Mouse (Mus musculus) cerebellum, adult 18-20 months (tissue): ENCODE data around the gene Etfa.

Source experiments
- DNase-seq, 2 experiments: peaks; one replicate each; pipeline ENCODE4 v3.0.0; 2021

Gene Etfa

DNA sequence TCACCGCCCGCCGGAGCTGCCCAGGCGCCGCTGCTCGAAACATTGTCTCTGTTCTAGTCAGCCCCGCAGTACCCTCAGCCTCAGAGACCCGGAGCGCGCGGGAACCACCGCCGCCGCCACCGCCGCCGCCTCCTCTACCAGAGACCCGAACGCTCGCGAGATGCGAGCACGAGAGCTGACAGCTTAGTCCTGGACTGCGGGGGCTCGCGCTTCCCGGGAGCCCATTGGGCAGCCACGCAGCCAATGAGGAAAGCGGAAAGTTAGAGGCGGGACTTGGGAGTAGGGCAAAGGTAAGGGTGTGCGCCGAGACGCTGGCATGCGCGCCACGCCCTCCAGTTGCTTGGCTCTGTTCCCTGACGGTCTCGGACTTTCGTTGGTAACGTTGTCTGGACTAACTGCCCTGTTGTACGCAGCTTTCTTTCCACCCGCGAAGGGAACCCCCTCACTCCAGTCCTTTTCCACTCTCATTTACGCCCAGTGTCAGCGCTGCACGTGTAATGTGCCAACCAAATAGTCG lies at the start of gene Etfa:
Gene Etfa (minus strand): TSS at position 217 of the 517 bp plus-strand sequence.
- DNase-seq: peak; percentile 92 to 96

DNA sequence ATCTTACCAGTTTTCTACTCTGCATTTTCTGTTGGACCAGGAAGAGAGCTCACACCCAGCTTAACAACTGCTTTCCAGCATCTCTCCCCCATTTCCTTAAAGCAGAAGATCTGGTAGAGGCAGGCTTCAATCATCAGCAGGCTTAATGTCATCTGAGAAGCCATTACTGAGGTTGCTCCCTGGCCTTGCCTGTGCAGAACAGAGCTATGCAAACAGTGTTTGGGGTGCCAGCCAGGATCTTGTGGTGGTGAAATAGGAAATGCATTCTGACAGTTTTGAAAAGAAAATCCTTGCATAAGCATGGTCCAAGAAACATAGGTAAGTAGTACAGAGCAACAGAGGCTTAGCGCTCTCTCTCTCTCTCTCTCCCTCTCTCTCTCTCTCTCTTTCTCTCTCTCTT lies 48.9 kb upstream of the Etfa start:
- DNase-seq: no peak

DNA sequence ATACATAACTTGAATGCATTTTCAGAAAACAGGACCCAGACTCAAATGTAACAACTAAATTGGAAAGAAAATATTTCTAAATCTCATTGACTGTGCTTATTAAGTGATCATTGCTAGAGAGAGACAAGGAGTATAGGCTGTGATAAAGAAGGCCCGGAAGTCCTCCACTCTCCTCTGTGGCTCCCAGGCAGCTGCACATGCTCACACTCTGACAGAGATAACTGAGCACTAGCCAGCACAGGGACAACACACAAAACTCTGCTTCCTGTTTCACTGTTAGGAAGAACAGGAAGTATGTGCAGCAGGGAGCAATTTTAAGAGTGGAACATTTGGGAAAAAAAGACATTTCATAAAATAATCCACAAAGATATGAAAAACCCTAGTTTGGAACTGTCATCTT lies 42.9 kb upstream of the Etfa start:
- DNase-seq: no peak

GRCm38 (mm10) chr9:55549302-55549890 lies 37.4 kb upstream of the Etfa start:
- DNase-seq: no peak

DNA sequence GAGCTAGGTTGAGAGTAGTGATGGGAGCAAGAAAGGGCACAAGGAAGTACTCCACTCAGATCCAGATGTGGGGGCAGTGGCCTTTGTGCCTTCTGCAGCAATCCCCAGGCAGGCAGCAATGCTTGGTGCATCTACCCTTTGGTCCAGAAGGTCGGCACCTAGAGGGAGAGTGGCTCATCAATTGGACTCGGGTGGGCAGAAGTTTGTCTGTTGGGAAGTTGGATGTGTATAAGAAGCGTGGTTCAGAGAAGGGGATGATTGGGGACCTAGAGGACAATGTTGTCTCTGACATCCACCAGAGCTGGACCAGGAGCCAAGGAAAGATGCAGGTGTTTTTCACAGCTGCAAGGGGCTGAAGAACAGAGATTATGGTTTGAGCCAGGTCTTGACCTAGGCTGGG lies 36.8 kb upstream of the Etfa start:
- no peak for DNase-seq

DNA sequence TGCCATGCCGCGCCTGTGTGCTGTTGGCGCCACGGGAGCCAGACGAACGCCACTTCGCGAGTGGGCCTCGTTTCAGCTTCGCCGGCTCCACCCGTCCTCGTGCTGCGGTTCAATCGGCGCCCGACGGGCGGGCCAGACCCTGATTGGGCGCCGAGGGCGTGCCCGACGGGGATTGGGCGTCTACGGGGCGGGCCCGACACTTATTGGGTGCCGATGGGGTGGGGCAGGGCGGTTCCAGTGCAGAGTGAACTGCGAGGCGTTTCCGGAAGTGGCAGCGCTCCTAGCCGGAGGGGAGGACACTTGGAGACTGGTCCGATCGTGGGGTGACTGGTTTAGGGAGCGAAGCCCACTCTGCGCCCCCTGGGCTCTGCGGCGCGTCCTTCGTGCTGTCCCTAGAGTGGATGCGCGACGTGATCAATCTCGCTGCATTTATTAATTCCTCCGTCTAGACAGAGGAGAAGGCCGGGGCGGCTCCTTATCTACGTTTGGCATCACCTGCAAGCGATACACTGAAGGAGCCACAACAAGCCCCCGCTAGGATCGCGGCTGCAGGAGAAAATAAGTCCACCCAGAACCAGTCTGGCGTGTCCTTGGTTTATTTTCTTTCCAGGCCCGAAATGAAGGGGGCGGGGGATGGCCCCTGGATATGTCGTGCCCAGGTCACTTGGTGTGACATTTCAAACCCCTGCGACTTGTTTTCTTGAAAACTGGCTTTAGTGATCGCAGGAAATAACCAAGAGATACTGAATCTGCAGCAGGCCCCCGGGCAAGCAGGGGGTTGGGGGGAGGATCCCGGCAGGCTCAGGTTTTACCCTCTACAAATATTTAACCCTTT lies 34.4 kb upstream of the Etfa start:
- peak in 1 of 2 experiments; percentile 24 for DNase-seq

DNA sequence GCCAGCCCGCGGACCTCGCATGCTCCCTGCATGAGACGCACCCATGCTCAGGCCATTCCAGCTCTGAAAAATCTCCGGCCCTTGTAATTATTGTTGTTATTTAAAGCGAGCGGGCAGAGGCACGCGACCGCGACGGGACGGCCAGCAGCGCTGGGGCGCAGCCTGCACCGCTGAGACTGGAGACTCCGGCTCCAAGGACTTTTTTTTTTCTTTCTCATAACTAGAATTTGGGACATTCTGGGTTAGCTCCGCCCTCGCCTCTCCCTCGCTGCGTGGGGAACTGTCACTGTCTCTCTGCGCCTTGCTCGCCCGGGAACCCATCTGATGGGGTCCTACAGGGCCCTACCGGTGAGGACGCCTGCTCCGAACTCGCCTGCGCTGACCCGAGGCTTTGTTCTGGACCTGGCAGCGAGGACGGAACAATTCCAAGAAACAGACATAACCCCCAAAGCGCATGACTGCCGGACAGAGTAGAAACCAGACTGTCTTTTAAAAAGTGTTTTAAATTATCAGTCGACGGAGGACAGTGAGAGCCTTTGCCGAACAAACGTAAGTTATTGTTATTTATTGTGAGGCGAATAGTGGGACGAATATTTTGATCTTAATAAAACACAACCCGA lies 33.6 kb upstream of the Etfa start:
- DNase-seq: peak in 1 of 2 experiments; percentile 34

GRCm38 (mm10) chr9:55544861-55545555 lies 33.0 kb upstream of the Etfa start:
- peak in 1 of 2 experiments; percentile 41 for DNase-seq

- peak in 1 of 2 experiments; percentile 59 for DNase-seq
These were observed 31.8 kb upstream of the Etfa start for GRCm38 (mm10) chr9:55543703-55544401.

- DNase-seq: no peak
These were observed 31.3 kb upstream of the Etfa start for GRCm38 (mm10) chr9:55543336-55543702.

GRCm38 (mm10) chr9:55542366-55543325 lies 30.6 kb upstream of the Etfa start:
- peak in 1 of 2 experiments; percentile 26 for DNase-seq

GRCm38 (mm10) chr9:55541681-55542365 lies 29.8 kb upstream of the Etfa start:
- peak in 1 of 2 experiments; percentile 44 for DNase-seq

DNA sequence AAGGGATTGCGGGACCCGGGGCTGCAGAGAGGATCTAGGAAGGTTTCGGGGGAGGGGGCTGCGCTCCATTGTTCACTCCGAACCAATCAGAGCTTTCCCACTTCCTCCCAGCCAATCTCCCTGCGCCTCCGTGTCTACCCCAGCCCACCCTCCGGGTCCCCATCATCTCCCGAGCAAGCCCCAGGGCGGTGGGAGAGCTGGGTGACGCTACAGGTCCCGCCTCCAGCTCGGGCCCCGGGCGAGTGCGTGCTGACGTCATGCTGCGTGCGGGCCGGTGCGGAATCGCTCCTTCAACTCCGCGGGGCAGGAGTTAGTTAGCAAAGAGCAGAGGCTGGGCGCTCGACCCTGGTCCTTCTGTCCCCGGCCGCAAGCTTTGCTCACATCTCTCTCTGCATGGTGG lies 28.8 kb upstream of the Etfa start:
- no peak for DNase-seq

DNA sequence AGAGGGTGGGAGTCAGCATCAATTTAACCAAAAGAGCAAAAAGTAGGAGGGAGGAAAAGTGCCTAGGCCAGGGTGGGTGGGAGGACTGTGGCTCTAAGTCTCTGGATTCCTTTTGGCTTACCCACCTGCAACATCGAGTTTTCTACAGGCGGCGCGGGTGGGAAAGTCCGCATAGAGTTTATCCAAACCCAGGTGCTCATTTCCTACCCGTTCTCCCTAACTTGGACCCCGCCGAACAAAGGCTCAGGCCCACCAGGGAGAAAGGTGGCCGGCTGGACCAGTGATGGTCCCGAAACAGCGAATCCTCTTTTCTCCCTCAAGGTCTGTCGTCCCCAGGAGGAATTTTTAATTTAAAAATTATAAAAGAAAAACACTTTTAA lies 28.3 kb upstream of the Etfa start:
- DNase-seq: peak in 1 of 2 experiments; percentile 27

DNA sequence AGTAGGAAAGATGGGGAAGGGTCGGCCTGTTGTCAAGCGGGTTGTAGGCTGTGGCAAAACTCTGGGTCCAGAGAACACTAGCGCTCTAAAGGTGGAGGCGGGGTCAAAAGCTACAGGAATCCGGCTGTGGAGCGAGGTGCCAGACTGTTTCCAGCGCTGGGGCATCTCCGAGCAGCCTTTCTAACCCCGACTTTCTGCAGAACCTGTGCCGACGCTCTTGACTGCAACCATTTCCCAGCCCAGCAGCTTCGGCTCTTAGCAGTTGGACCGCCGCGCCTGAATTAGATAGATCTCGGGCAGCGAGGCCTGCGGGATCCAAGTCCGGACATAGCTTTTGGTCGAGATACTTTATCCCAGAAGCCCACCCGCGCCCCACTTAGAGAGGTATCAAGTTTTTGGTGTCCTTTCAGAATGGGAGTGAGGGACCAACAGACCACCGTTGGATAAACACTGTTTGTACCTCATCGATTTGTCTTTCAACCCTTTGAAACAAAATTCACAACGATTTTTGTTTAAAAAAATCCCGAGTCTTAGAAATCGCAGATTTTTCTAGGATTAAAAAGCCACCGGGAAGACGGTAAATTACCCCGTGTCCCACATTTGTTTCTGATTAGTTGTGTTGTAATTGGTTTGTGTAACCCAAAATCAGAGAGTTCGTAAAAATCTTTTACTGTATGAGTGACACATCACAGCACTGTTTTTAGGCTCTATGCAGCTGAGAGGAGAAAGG lies 27.8 kb upstream of the Etfa start:
- DNase-seq: peak in 1 of 2 experiments; percentile 30

- no peak for DNase-seq
These were observed 27.0 kb upstream of the Etfa start for GRCm38 (mm10) chr9:55539006-55539405.

- DNase-seq: peak in 1 of 2 experiments; percentile 16
These were observed 26.3 kb upstream of the Etfa start, which contains the start of gene Isl2 for GRCm38 (mm10) chr9:55538377-55538776. Gene Isl2 (plus strand): TSS chr9:55538672.

DNA sequence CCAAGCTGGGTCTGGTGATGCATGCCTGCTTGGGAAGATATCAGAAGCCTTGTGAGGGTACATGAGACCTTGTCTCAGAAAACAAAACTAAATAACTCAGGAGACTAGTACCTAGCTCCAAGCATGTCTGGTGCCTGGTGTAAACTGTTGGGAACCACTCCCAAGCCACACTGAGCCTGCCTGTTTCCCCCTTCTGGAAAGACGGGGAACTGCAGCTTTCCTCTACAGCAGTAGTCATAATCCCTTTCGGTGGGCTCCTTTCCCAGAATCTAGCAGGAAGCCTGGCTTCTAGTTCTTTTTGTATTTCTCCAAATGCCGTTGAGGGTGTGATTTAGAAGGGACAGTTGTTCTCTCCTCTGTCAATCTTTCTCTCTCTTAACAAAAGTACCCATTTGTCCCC lies 23.9 kb upstream of the Etfa start:
- peak; percentile 49 to 53 for DNase-seq

DNA sequence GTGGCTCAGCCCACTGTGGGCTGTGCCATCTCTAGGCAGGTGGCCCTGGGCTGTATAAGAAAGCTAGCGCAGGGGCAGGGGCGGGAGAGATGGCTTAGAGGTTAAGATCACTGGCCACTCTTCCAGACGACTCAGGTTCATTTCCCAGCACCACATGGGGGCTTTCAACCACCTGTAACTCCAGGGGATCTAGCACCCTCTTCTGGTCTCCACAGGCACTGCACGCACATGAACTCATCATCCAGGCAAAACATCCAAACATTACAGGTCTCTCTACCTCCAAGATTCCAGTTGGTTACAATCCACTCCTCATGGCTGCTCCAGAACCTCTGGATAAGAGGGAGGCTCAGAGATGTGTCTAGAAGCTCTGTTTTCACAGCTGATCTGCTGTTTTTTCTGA lies 13.7 kb upstream of the Etfa start:
- DNase-seq: no peak

DNA sequence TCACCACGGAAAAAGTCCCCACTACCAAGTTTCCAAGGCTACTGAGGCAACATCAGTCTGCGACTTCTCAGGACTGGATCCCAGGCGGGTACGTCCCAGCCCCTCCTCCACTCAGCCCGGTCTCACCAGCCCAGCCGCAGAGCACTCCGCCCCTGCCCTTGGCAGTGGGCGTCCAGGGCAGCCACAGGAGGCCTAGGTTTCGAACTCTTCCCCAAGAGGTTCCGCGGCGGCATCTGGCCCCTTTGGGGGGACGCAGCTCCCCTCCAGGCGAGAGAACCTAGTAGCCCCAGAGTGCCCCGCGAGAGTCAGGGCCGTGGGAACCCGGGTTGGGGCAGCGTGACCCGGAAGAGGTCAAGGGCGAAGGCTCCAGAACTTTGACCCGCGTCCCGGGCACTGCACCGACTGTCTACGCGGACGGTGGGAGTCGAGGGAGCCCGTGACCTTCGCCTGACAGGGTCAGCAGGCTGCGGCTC lies 486 bp downstream of the Etfa start:
- DNase-seq: peak in 1 of 2 experiments; percentile 34
